8 mouse cellular contexts compared by ENCODE assay signal in genomic region chr5:123524393-123524750, GRCm38 (mm10). TPM values are rescaled to one million over a fixed set of nuclear protein-coding genes. Genes with fewer than 3 reads are reported as not detected.
DNase-seq lines count a peak whose midpoint lies in the region; ATAC-seq and TF ChIP-seq lines count a peak whose summit lies in the region.

No protein-coding gene starts in this region.

- DNase-seq in lung, embryonic 14.5 days: peak; percentile 92
- DNase-seq in lung, postnatal 25 days (ENCODE audit: low spot score): no peak
- no peak for DNase-seq in intestine, embryonic 14.5 days (ENCODE audit: low spot score)
- no peak for DNase-seq in midbrain, postnatal 0 days (ENCODE audit: low spot score)
- no peak for DNase-seq in frontal cortex, postnatal 10 days (ENCODE audit: low spot score in 2 of 2)
- DNase-seq in thymus, adult 18-20 months: no peak
- DNase-seq in thymus, postnatal 25 days: no peak

- peak overlapping the region; percentile 94 for H3K4me3 ChIP-seq in lung, embryonic 14.5 days (ENCODE audit: low read depth, low read length)
- peak overlapping the region; percentile 88 for H3K4me3 ChIP-seq in embryonic facial prominence, embryonic 12.5 days
- peak overlapping the region; percentile 60 for H3K4me3 ChIP-seq in intestine, embryonic 14.5 days (ENCODE audit: low read depth, low read length)
- peak overlapping the region; percentile 73 for H3K4me3 ChIP-seq in midbrain, postnatal 0 days (ENCODE audit: low read depth, low read length)

- H3K4me1 ChIP-seq in lung, embryonic 14.5 days (ENCODE audit: insufficient read depth): peaks cover 8% of the 10 kb centered on the region; the same call in 1 of the 2 replicates
- H3K4me1 ChIP-seq in embryonic facial prominence, embryonic 12.5 days: peaks cover 20% of the 10 kb centered on the region
- peaks cover 12% of the 10 kb centered on the region for H3K4me1 ChIP-seq in intestine, embryonic 14.5 days (replicated peaks; ENCODE audit: control insufficient read depth, insufficient read depth, low read length)
- peaks cover 4% of the 10 kb centered on the region; the same call in 1 of the 2 replicates for H3K4me1 ChIP-seq in midbrain, postnatal 0 days (ENCODE audit: insufficient read depth, low read length)

- peak overlapping the region; percentile 94 for H3K4me2 ChIP-seq in lung, embryonic 14.5 days
- peak overlapping the region; percentile 80 for H3K4me2 ChIP-seq in embryonic facial prominence, embryonic 12.5 days (replicated peaks)
- H3K4me2 ChIP-seq in intestine, embryonic 14.5 days (ENCODE audit: low read length): peak overlapping the region; percentile 40
- H3K4me2 ChIP-seq in midbrain, postnatal 0 days (ENCODE audit: low read depth, low read length, poor library complexity, severe bottlenecking): peak overlapping the region; percentile 83

- peak; percentile 43 for TF ChIP-seq CTCF in lung, embryonic 14.5 days (IDR thresholded peaks at IDR 0.05; ENCODE audit: low read depth)
- TF ChIP-seq CTCF in midbrain, postnatal 0 days (IDR thresholded peaks at IDR 0.05): peak; percentile 15; the same call in 1 of the 2 replicates

- H3K9ac ChIP-seq in lung, embryonic 14.5 days: peak overlapping the region; percentile 13; the same call in 1 of the 2 replicates
- H3K9ac ChIP-seq in embryonic facial prominence, embryonic 12.5 days: peak overlapping the region; percentile 29; the same call in 1 of the 2 replicates
- peak overlapping the region; percentile 63; the same call in 1 of the 2 replicates for H3K9ac ChIP-seq in intestine, embryonic 14.5 days (ENCODE audit: low read length)
- H3K9ac ChIP-seq in midbrain, postnatal 0 days (replicated peaks; ENCODE audit: low read length, poor library complexity, severe bottlenecking): peak overlapping the region; percentile 51

- WGBS in lung, embryonic 14.5 days: under 1% methylated on average over 27 of the region's 27 CpGs
- WGBS in embryonic facial prominence, embryonic 12.5 days: under 1% methylated on average over 24 of the region's 27 CpGs
- WGBS in intestine, embryonic 14.5 days: 1% methylated on average over 26 of the region's 27 CpGs
- WGBS in midbrain, postnatal 0 days: under 1% methylated on average over 25 of the region's 27 CpGs

- no peaks in the 10 kb centered on the region for H3K9me3 ChIP-seq in lung, embryonic 14.5 days (ENCODE audit: low read depth, low read length)
- no peaks in the 10 kb centered on the region for H3K9me3 ChIP-seq in embryonic facial prominence, embryonic 12.5 days
- H3K9me3 ChIP-seq in intestine, embryonic 14.5 days (ENCODE audit: control insufficient read depth, low read length): no peaks in the 10 kb centered on the region
- H3K9me3 ChIP-seq in midbrain, postnatal 0 days (ENCODE audit: low read length): no peaks in the 10 kb centered on the region

- no peaks in the 10 kb centered on the region for H3K27me3 ChIP-seq in lung, embryonic 14.5 days (ENCODE audit: insufficient read depth, low read length)
- no peaks in the 10 kb centered on the region for H3K27me3 ChIP-seq in embryonic facial prominence, embryonic 12.5 days
- H3K27me3 ChIP-seq in intestine, embryonic 14.5 days (replicated peaks; ENCODE audit: control insufficient read depth, insufficient read depth, low read length): no peaks in the 10 kb centered on the region
- no peaks in the 10 kb centered on the region for H3K27me3 ChIP-seq in midbrain, postnatal 0 days (ENCODE audit: insufficient read depth, low read length)

- no peak overlapping the region for H3K27ac ChIP-seq in lung, embryonic 14.5 days (ENCODE audit: low read depth)
- H3K27ac ChIP-seq in embryonic facial prominence, embryonic 12.5 days: 0 out of 2 replicates have a peak overlapping the region, but pooled peaks have one; percentile 48
- no peak overlapping the region for H3K27ac ChIP-seq in intestine, embryonic 14.5 days (ENCODE audit: low read depth)
- peak overlapping the region; percentile 60; the same call in 1 of the 2 replicates for H3K27ac ChIP-seq in midbrain, postnatal 0 days (ENCODE audit: low read depth, low read length)

- H3K36me3 ChIP-seq in lung, embryonic 14.5 days (ENCODE audit: insufficient read depth): peaks cover 20% of the 10 kb centered on the region; the same call in 1 of the 2 replicates
- H3K36me3 ChIP-seq in embryonic facial prominence, embryonic 12.5 days: peaks cover 16% of the 10 kb centered on the region; the same call in 1 of the 2 replicates
- peaks cover 17% of the 10 kb centered on the region for H3K36me3 ChIP-seq in intestine, embryonic 14.5 days (ENCODE audit: control insufficient read depth, insufficient read depth, low read length)
- H3K36me3 ChIP-seq in midbrain, postnatal 0 days (ENCODE audit: insufficient read depth, low read length): peaks cover 14% of the 10 kb centered on the region

- ATAC-seq in lung, embryonic 14.5 days (ENCODE audit: insufficient read depth): peak; percentile 97
- peak; percentile 93 for ATAC-seq in embryonic facial prominence, embryonic 12.5 days (ENCODE audit: insufficient number of reproducible peaks, insufficient read depth, low FRiP score, low TSS enrichment)
- ATAC-seq in intestine, embryonic 14.5 days (replicated peaks; ENCODE audit: low FRiP score, low TSS enrichment, low read depth): peak; percentile 95
- peak; percentile 87 for ATAC-seq in midbrain, postnatal 0 days (ENCODE audit: low FRiP score)

RNA-seq across cellular contexts. Expression of gene Diablo, which starts 0.4 kb away (rescaled TPM):
- polyA plus RNA-seq in lung, embryonic 14.5 days (2014; fragmentation: Nextera tagmentation; extraction: Ambion mirVana): 108 and 110 TPM in 2 replicates
- 121 and 125 TPM in 2 replicates for polyA plus RNA-seq in embryonic facial prominence, embryonic 12.5 days (2016; fragmentation: Nextera tagmentation; extraction: Ambion mirVana)
- polyA plus RNA-seq in intestine, embryonic 14.5 days (2014; fragmentation: Nextera tagmentation; extraction: Ambion mirVana): 107 and 121 TPM in 2 replicates
- 77.6 and 81.1 TPM in 2 replicates for total RNA-seq in midbrain, postnatal 0 days (2014; rRNA removed)
- 87.2 and 89.5 TPM in 2 replicates for polyA plus RNA-seq in midbrain, postnatal 0 days (2015; fragmentation: Nextera tagmentation; extraction: Ambion mirVana)

RNA-seq across cellular contexts. Expression of gene Gm49027, which starts 0.9 kb away (rescaled TPM):
- polyA plus RNA-seq in lung, embryonic 14.5 days (2014; fragmentation: Nextera tagmentation; extraction: Ambion mirVana): 0.53 and 0.62 TPM in 2 replicates
- 1.5 and 3.4 TPM in 2 replicates for polyA plus RNA-seq in embryonic facial prominence, embryonic 12.5 days (2016; fragmentation: Nextera tagmentation; extraction: Ambion mirVana)
- polyA plus RNA-seq in intestine, embryonic 14.5 days (2014; fragmentation: Nextera tagmentation; extraction: Ambion mirVana): 13.7 and 16.4 TPM in 2 replicates
- 0.93 and 2.1 TPM in 2 replicates for total RNA-seq in midbrain, postnatal 0 days (2014; rRNA removed)
- 0.18 and 0.43 TPM in 2 replicates for polyA plus RNA-seq in midbrain, postnatal 0 days (2015; fragmentation: Nextera tagmentation; extraction: Ambion mirVana)

RNA-seq across cellular contexts. Expression of gene B3gnt4, which starts 14.1 kb away (rescaled TPM):
- polyA plus RNA-seq in lung, embryonic 14.5 days (2014; fragmentation: Nextera tagmentation; extraction: Ambion mirVana): 0.16 and 0.39 TPM in 2 replicates
- polyA plus RNA-seq in embryonic facial prominence, embryonic 12.5 days (2016; fragmentation: Nextera tagmentation; extraction: Ambion mirVana): 1.3 and 2.2 TPM in 2 replicates
- polyA plus RNA-seq in intestine, embryonic 14.5 days (2014; fragmentation: Nextera tagmentation; extraction: Ambion mirVana): 0.35 and 0.50 TPM in 2 replicates
- 3.9 and 5.3 TPM in 2 replicates for total RNA-seq in midbrain, postnatal 0 days (2014; rRNA removed)
- 1.3 and 1.4 TPM in 2 replicates for polyA plus RNA-seq in midbrain, postnatal 0 days (2015; fragmentation: Nextera tagmentation; extraction: Ambion mirVana)

RNA-seq across cellular contexts. Expression of gene Il31, which starts 35.1 kb away (rescaled TPM):
- not detected in 2 replicates for polyA plus RNA-seq in lung, embryonic 14.5 days (2014; fragmentation: Nextera tagmentation; extraction: Ambion mirVana)
- not detected in 2 replicates for polyA plus RNA-seq in embryonic facial prominence, embryonic 12.5 days (2016; fragmentation: Nextera tagmentation; extraction: Ambion mirVana)
- not detected in 2 replicates for polyA plus RNA-seq in intestine, embryonic 14.5 days (2014; fragmentation: Nextera tagmentation; extraction: Ambion mirVana)
- total RNA-seq in midbrain, postnatal 0 days (2014; rRNA removed): not detected in 2 replicates
- not detected in 2 replicates for polyA plus RNA-seq in midbrain, postnatal 0 days (2015; fragmentation: Nextera tagmentation; extraction: Ambion mirVana)

RNA-seq across cellular contexts. Expression of gene Lrrc43, which starts 35.3 kb away (rescaled TPM):
- not detected in 2 replicates for polyA plus RNA-seq in lung, embryonic 14.5 days (2014; fragmentation: Nextera tagmentation; extraction: Ambion mirVana)
- not detected in 2 replicates for polyA plus RNA-seq in embryonic facial prominence, embryonic 12.5 days (2016; fragmentation: Nextera tagmentation; extraction: Ambion mirVana)
- not detected in 2 replicates for polyA plus RNA-seq in intestine, embryonic 14.5 days (2014; fragmentation: Nextera tagmentation; extraction: Ambion mirVana)
- 0.61 and 0.77 TPM in 2 replicates for total RNA-seq in midbrain, postnatal 0 days (2014; rRNA removed)
- 1.2 and 1.3 TPM in 2 replicates for polyA plus RNA-seq in midbrain, postnatal 0 days (2015; fragmentation: Nextera tagmentation; extraction: Ambion mirVana)

Comparison
In these comparisons a context has a peak if more than half of its experiments do, and no peak if none do; other contexts are left out.
1. H3K27ac ChIP-seq: peak in embryonic facial prominence, embryonic 12.5 days (single experiment) and midbrain, postnatal 0 days (single experiment); none in lung, embryonic 14.5 days (single experiment) and intestine, embryonic 14.5 days (single experiment).
2. H3K4me2 ChIP-seq: peak in every context shown above with its lines; median percentile 94 in lung, embryonic 14.5 days; 83 in midbrain, postnatal 0 days; 80 in embryonic facial prominence, embryonic 12.5 days; 40 in intestine, embryonic 14.5 days.
3. H3K9ac ChIP-seq: peak in every context shown above with its lines; median percentile 63 in intestine, embryonic 14.5 days; 51 in midbrain, postnatal 0 days; 29 in embryonic facial prominence, embryonic 12.5 days; 13 in lung, embryonic 14.5 days.
4. Peak in every context shown above with its lines, with median percentiles within 50 percentile points of each other: ATAC-seq and H3K4me3 ChIP-seq.